Mouse (Mus musculus) intestine, postnatal 0 days (tissue): Measurements from ENCODE around the gene Cd48. TPM values are rescaled to one million over a fixed set of nuclear protein-coding genes. Genes with fewer than 3 reads are reported as not detected.

Experiments
- ATAC-seq: fragments of 200-750 bp; cut with Nextera tagmentation; 2 replicates; pipeline ENCODE4 v1.8.0; 2017; ENCODE audit warnings: mild to moderate bottlenecking, moderate TSS enrichment, moderate library complexity
- H3K27ac ChIP-seq: fragments of 300-500 bp; sonication (generic); 2 replicates; pipeline ENCODE4 v1.5.1; 2014; ENCODE audit warnings: mild to moderate bottlenecking, low read depth, low read length, moderate library complexity
- H3K27me3 ChIP-seq: fragments of 300-500 bp; sonication (generic); replicated peaks from 2 replicates; pipeline ENCODE4 v1.6.1; 2014; ENCODE audit warnings: low read length, mixed read lengths; ENCODE audit not compliant: control insufficient read depth, insufficient read depth
- H3K36me3 ChIP-seq: fragments of 300-500 bp; sonication (generic); 2 replicates; pipeline ENCODE4 v1.6.1; 2014; ENCODE audit warnings: mild to moderate bottlenecking, moderate library complexity; ENCODE audit not compliant: control insufficient read depth, insufficient read depth
- H3K4me1 ChIP-seq: fragments of 300-500 bp; sonication (generic); replicated peaks from 2 replicates; pipeline ENCODE4 v1.6.1; 2014; ENCODE audit warnings: antibody characterized with exemption, low read length, mixed read lengths; ENCODE audit not compliant: control insufficient read depth, insufficient read depth
- H3K4me2 ChIP-seq: fragments of 300-500 bp; sonication (generic); replicated peaks from 2 replicates; pipeline ENCODE4 v1.6.1; 2014; ENCODE audit warnings: low read depth, mild to moderate bottlenecking, moderate library complexity
- H3K4me3 ChIP-seq: fragments of 300-500 bp; sonication (generic); 2 replicates; pipeline ENCODE4 v1.5.1; 2014; ENCODE audit warnings: low read depth, low read length
- H3K9ac ChIP-seq: fragments of 300-500 bp; sonication (generic); 2 replicates; pipeline ENCODE4 v1.6.1; 2014; ENCODE audit warnings: mild to moderate bottlenecking, low read depth, low read length
- H3K9me3 ChIP-seq: fragments of 300-500 bp; sonication (generic); 2 replicates; pipeline ENCODE4 v1.6.1; 2016; ENCODE audit warnings: mixed run types; ENCODE audit not compliant: control insufficient read depth
- CTCF ChIP-seq: sonication (generic); IDR thresholded peaks from 2 replicates; pipeline ENCODE4 v1.5.1; 2016; ENCODE audit warnings: low read depth, mild to moderate bottlenecking, control low read depth, antibody characterized with exemption, moderate library complexity
- whole genome bisulfite sequencing: fragments of 180-500 bp; shearing (Covaris S2); extraction: QIAGEN DNeasy Blood & Tissue Kit; methylation state at CpG from one replicate; pipeline ENCODE4 v1.1.7; 2014; 5-methylcytosine and 5-hydroxymethylcytosine counted together
- polyA plus RNA-seq: library from polyadenylated mRNA; unstranded; fragments of >200 nt; fragmentation: Nextera tagmentation; extraction: Ambion mirVana; gene quantifications from 2 replicates; pipeline ENCODE4 v1.2.1, GENCODE M21; 2015

The Cd48 gene
- polyA plus RNA-seq, 1 experiment from 2014 or later: 4.3 TPM

DNA sequence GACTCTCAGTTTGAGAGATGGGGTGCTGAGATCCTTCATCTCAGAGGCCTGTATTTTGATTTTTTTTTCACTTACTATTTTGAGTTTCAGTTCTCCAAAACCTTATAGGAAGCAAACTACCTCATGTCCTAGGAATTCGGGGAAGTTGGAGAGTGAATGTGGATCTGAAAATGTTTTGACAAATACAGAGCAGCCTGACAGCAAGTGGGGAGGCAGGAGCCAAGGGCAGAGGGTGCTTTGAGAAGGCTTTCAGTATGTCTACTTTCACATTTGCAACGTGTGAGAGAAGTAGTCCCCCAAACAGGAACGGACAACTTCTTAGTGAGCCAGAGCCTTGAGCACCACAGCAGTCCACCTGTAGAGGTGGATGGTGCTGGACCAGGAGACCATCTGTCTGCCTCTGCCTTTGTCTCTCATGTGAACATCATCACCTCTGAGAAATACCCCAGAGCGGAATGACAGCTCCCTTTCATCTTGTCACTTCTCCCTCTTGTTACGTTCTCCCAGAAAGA is 35.3 kb upstream of the Cd48 start:
- no peak for ATAC-seq

DNA sequence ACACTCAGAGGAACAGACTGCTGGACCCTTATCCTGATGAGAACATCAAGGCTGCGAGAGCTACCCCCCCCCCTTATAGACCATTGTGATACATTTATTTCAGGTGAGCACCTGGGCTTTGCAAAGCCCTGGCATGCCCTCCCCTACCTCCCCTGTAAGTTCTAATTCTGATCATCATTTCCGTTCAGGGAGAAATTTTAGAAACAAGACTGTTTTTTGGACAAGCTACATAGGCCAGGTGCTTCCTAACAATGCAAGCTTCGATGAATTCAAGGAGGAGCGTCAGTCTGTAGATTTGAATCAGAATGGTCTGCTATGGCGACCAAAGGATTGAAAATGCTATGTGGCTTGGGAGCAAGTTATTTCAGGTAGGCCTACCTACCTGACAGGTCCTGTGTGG is 34.1 kb upstream of the Cd48 start:
- no peaks in the 10 kb centered on the region for H3K4me1 ChIP-seq
- no peak overlapping the region for H3K27ac ChIP-seq
- H3K4me3 ChIP-seq: no peak overlapping the region
- no peak for TF ChIP-seq CTCF
- no peaks in the 10 kb centered on the region for H3K27me3 ChIP-seq
- no peak overlapping the region for H3K9ac ChIP-seq
- no peaks in the 10 kb centered on the region for H3K9me3 ChIP-seq
- 85% methylated on average over 5 of the region's 5 CpGs for WGBS
- H3K4me2 ChIP-seq: no peak overlapping the region
- no peak for ATAC-seq
- no peaks in the 10 kb centered on the region for H3K36me3 ChIP-seq

More for the DNA sequence above, 35.3 kb upstream of the Cd48 start:
- Histone ChIP-seq H3K27me3 (no peaks in the 10 kb centered on the region), H3K4me3 (no peak overlapping the region), H3K27ac (no peak overlapping the region), H3K4me1 (no peaks in the 10 kb centered on the region), H3K4me2 (no peak overlapping the region), H3K9me3 (no peaks in the 10 kb centered on the region), H3K9ac (no peak overlapping the region), H3K36me3 (no peaks in the 10 kb centered on the region)
- 61% methylated on average over 5 of the region's 5 CpGs for WGBS
- TF ChIP-seq CTCF: no peak

DNA sequence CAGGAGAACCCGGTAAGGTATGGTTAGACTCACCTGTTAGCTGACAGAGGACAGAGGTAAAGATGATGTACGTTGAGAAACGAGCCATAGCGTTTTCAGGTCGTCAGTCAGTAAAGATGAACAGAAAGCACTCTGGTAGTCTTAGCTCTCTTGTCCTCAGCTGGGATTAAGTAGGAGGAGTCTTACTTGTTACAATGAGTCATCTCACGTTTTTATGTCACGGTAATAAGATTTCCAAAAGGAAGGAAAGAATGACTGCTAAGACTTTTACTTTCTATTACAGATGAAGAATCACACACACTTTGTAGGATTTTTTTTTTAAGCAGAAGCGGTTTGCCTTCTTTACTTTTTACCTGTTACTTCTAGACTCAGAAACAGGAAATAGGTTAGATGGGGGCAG is 33.0 kb upstream of the Cd48 start:
- 63% methylated on average over 8 of the region's 8 CpGs for WGBS
- no peaks in the 10 kb centered on the region for H3K36me3 ChIP-seq
- no peak for ATAC-seq
- no peaks in the 10 kb centered on the region for H3K4me1 ChIP-seq
- no peak for TF ChIP-seq CTCF
- H3K4me3 ChIP-seq: no peak overlapping the region
- no peak overlapping the region for H3K9ac ChIP-seq
- H3K4me2 ChIP-seq: no peak overlapping the region
- no peak overlapping the region for H3K27ac ChIP-seq
- no peaks in the 10 kb centered on the region for H3K9me3 ChIP-seq
- no peaks in the 10 kb centered on the region for H3K27me3 ChIP-seq

DNA sequence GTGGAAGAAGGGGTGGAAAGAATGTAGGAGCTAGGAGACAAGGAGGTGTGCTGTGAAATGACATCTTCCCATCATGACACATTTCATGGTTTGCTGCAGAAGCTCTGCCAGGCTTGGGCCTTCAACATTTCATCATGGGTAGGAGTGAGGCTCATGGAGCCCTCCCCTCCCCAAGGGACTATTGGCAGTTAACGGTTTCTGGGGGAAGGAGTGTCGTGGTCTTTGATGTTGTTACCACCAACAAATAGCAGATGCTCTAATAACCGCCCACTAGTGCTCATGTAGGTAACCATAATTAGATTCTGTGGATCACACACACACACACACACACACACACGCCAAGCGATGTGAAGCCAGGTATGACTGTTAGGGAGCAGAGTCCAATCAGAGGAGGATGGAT is 29.1 kb upstream of the Cd48 start, which contains the start of gene Slamf7:
TSS of gene Slamf7 (minus strand) at position 302 of the 400 bp plus-strand sequence.
- no peaks in the 10 kb centered on the region for H3K9me3 ChIP-seq
- WGBS: 87% methylated on average over 5 of the region's 5 CpGs
- H3K4me1 ChIP-seq: no peaks in the 10 kb centered on the region
- no peak within 1 kb of the TSS for H3K4me2 ChIP-seq
- no peaks in the 10 kb centered on the region for H3K27me3 ChIP-seq
- H3K4me3 ChIP-seq: no peak within 1 kb of the TSS
- H3K36me3 ChIP-seq: no peaks in the 10 kb centered on the region
- H3K9ac ChIP-seq: no peak within 1 kb of the TSS
- TF ChIP-seq CTCF: no peak
- ATAC-seq: no peak
- H3K27ac ChIP-seq: no peak within 1 kb of the TSS

DNA sequence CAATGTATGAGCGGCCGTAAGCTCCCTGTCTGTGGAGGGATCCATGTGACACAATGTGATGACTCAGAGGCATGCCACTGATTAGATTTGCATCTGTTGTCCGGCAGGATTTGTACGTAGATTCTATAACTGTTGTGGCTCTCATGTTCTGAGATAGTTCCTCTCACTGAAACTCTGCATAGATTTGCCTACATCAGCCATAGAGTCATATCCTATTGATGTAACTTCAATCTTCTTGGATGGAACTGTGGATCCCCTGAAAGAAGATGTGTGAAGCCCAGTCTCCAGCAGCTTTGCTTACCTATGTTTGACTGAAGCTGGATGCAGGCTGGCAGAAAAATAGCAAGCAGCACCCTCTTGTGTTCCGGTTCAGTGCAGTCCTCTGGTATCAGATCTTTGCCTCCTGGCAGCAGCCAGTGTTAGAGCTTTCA is 23.2 kb upstream of the Cd48 start:
- 51% methylated on average over 5 of the region's 5 CpGs for WGBS
- Histone ChIP-seq H3K4me3 (no peak overlapping the region), H3K27me3 (no peaks in the 10 kb centered on the region), H3K27ac (no peak overlapping the region), H3K9me3 (no peaks in the 10 kb centered on the region), H3K4me2 (no peak overlapping the region), H3K36me3 (no peaks in the 10 kb centered on the region), H3K4me1 (no peaks in the 10 kb centered on the region), H3K9ac (no peak overlapping the region)
- TF ChIP-seq CTCF: peak; percentile 24
- ATAC-seq: no peak

DNA sequence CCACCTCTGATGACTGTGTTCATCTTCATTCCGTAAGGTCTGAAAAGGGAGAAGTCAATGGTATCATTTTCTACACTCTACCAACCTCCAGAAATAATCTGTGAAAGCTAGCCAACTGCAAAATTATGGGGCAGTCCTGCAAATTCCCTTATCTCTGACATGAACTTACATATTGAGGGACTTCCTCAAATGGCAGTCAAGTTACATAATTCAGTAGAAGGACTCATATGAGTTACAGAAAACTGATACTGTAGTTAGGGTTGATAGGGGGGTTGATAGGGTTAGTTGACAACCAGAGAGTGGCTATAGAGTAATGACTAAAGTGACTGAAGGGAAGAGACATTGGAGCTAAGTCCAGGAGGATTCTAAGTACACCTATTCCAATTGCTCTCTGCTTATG is 21.4 kb upstream of the Cd48 start:
- WGBS: 96% methylated on average over 1 of the region's 1 CpGs
- H3K9ac ChIP-seq: no peak overlapping the region
- H3K9me3 ChIP-seq: no peaks in the 10 kb centered on the region
- H3K27ac ChIP-seq: no peak overlapping the region
- H3K4me3 ChIP-seq: no peak overlapping the region
- no peak for TF ChIP-seq CTCF
- H3K4me2 ChIP-seq: no peak overlapping the region
- no peaks in the 10 kb centered on the region for H3K27me3 ChIP-seq
- H3K36me3 ChIP-seq: no peaks in the 10 kb centered on the region
- H3K4me1 ChIP-seq: no peaks in the 10 kb centered on the region
- no peak for ATAC-seq

DNA sequence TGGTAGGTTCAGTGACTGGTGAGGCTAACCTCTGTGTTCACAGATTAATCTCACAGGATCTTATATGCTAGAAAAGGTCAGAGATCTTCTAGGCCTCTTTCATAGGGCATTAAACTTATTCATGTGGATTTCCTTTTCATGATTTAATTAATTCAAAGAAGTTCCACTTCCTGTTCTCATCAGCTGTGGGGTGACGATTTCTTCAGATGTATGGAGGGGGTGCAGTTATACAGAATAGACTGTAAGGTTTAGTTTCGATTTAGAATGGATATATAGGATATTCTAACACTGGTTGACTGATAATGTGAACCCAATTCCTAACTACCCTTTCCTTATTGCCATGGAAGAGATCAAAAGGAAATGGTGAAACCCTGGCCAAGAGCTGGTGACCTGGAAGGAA is 20.3 kb upstream of the Cd48 start:
- Histone ChIP-seq H3K27ac (no peak overlapping the region), H3K27me3 (no peaks in the 10 kb centered on the region), H3K4me3 (no peak overlapping the region), H3K9ac (no peak overlapping the region), H3K36me3 (no peaks in the 10 kb centered on the region), H3K4me1 (no peaks in the 10 kb centered on the region), H3K9me3 (no peaks in the 10 kb centered on the region), H3K4me2 (no peak overlapping the region)
- 82% methylated on average over 2 of the region's 2 CpGs for WGBS
- TF ChIP-seq CTCF: no peak
- ATAC-seq: no peak
